Mouse (Mus musculus): ENCODE measurements around the gene 2310034G01Rik.

2310034G01Rik gene

GRCm38 (mm10) chr19:46350168-46350932, at the start of gene 2310034G01Rik:
TSS of gene 2310034G01Rik (minus strand) at chr19:46350302.
- in situ Hi-C loops (cut with MboI; ENCODE audit: low sequenced_read_pairs) = no loop called here

- in situ Hi-C loops (cut with MboI; ENCODE audit: low sequenced_read_pairs) = loop anchor here (5.0 kb wide), 1 partner anchor 47 kb away; no protein-coding TSS in a partner anchor
Measured at GRCm38 (mm10) chr19:46399886-46400285, 49.8 kb upstream of the 2310034G01Rik start.

- in situ Hi-C loops (cut with MboI; ENCODE audit: low sequenced_read_pairs) = loop anchor here (5.0 kb wide), 1 partner anchor 48 kb away; no protein-coding TSS in a partner anchor
Measured at GRCm38 (mm10) chr19:46399372-46399771, 49.3 kb upstream of the 2310034G01Rik start.

GRCm38 (mm10) chr19:46398401-46398800, 48.3 kb upstream of the 2310034G01Rik start:
- in situ Hi-C loops (cut with MboI; ENCODE audit: low sequenced_read_pairs) = loop anchor here (5.0 kb wide), 1 partner anchor 49 kb away; no protein-coding TSS in a partner anchor

GRCm38 (mm10) chr19:46397436-46398001, 47.4 kb upstream of the 2310034G01Rik start:
- in situ Hi-C loops (cut with MboI; ENCODE audit: low sequenced_read_pairs) = loop anchor here (5.0 kb wide), 1 partner anchor 50 kb away; no protein-coding TSS in a partner anchor

GRCm38 (mm10) chr19:46396686-46397435, 46.8 kb upstream of the 2310034G01Rik start, which contains the start of gene Sufu:
TSS of gene Sufu (plus strand) at chr19:46396896.
- in situ Hi-C loops (cut with MboI; ENCODE audit: low sequenced_read_pairs) = loop anchor here (5.0 kb wide), 1 partner anchor 50 kb away; no protein-coding TSS in a partner anchor

GRCm38 (mm10) chr19:46396109-46396508, 46.0 kb upstream of the 2310034G01Rik start:
- in situ Hi-C loops (cut with MboI; ENCODE audit: low sequenced_read_pairs) = loop anchor here (5.0 kb wide), 1 partner anchor 51 kb away; no protein-coding TSS in a partner anchor

GRCm38 (mm10) chr19:46395109-46396009, 45.3 kb upstream of the 2310034G01Rik start, which contains the start of gene Actr1a:
TSS of gene Actr1a (minus strand) at chr19:46395748.
- in situ Hi-C loops (cut with MboI; ENCODE audit: low sequenced_read_pairs) = loop anchor here (5.0 kb wide), 1 partner anchor 52 kb away; no protein-coding TSS in a partner anchor

GRCm38 (mm10) chr19:46394712-46395108, 44.6 kb upstream of the 2310034G01Rik start:
- in situ Hi-C loops (cut with MboI; ENCODE audit: low sequenced_read_pairs) = loop anchor here (5.0 kb wide), 1 partner anchor 53 kb away; no protein-coding TSS in a partner anchor

- in situ Hi-C loops (cut with MboI; ENCODE audit: low sequenced_read_pairs) = no loop called here
Measured at GRCm38 (mm10) chr19:46392018-46392417, 41.9 kb upstream of the 2310034G01Rik start.

- in situ Hi-C loops (cut with MboI; ENCODE audit: low sequenced_read_pairs) = no loop called here
Measured at GRCm38 (mm10) chr19:46389872-46390271, 39.8 kb upstream of the 2310034G01Rik start.

GRCm38 (mm10) chr19:46382275-46382674, 32.2 kb upstream of the 2310034G01Rik start:
- in situ Hi-C loops (cut with MboI; ENCODE audit: low sequenced_read_pairs) = no loop called here

GRCm38 (mm10) chr19:46375891-46376290, 25.8 kb upstream of the 2310034G01Rik start:
- in situ Hi-C loops (cut with MboI; ENCODE audit: low sequenced_read_pairs) = no loop called here

- in situ Hi-C loops (cut with MboI; ENCODE audit: low sequenced_read_pairs) = no loop called here
Measured at GRCm38 (mm10) chr19:46375489-46375888, 25.4 kb upstream of the 2310034G01Rik start.

- in situ Hi-C loops (cut with MboI; ENCODE audit: low sequenced_read_pairs) = no loop called here
Measured at GRCm38 (mm10) chr19:46374477-46375088, 24.5 kb upstream of the 2310034G01Rik start.

- in situ Hi-C loops (cut with MboI; ENCODE audit: low sequenced_read_pairs) = no loop called here
Measured at GRCm38 (mm10) chr19:46369204-46369603, 19.1 kb upstream of the 2310034G01Rik start.

- in situ Hi-C loops (cut with MboI; ENCODE audit: low sequenced_read_pairs) = no loop called here
Measured at GRCm38 (mm10) chr19:46367798-46368590, 17.9 kb upstream of the 2310034G01Rik start.

GRCm38 (mm10) chr19:46363294-46364009, 13.3 kb upstream of the 2310034G01Rik start:
- in situ Hi-C loops (cut with MboI; ENCODE audit: low sequenced_read_pairs) = no loop called here

Data from CH12F3 (cell line).